Mouse (Mus musculus): ENCODE data around the gene Col4a3.

The Col4a3 gene

GRCm38 (mm10) chr1:82586713-82587399, at the start of gene Col4a3, which contains the start of gene Col4a4:
Gene Col4a3 (plus strand): TSS chr1:82586921.
Gene Col4a4 (minus strand): TSS chr1:82586849.
- peak; percentile 23 for DNase-seq (ENCODE audit: low spot score)

- no peak for DNase-seq (ENCODE audit: low spot score)
Measured at GRCm38 (mm10) chr1:82537848-82538247, 48.9 kb upstream of the Col4a3 start.

- DNase-seq (ENCODE audit: low spot score), result no peak
Measured at GRCm38 (mm10) chr1:82540056-82540455, 46.7 kb upstream of the Col4a3 start.

GRCm38 (mm10) chr1:82543934-82544333, 42.8 kb upstream of the Col4a3 start:
- no peak for DNase-seq (ENCODE audit: low spot score)

GRCm38 (mm10) chr1:82544419-82545185, 42.1 kb upstream of the Col4a3 start:
- DNase-seq (ENCODE audit: low spot score), result no peak

GRCm38 (mm10) chr1:82545199-82545960, 41.3 kb upstream of the Col4a3 start:
- no peak for DNase-seq (ENCODE audit: low spot score)

- DNase-seq (ENCODE audit: low spot score), result no peak
Measured at GRCm38 (mm10) chr1:82554443-82554850, 32.3 kb upstream of the Col4a3 start.

GRCm38 (mm10) chr1:82554889-82555288, 31.8 kb upstream of the Col4a3 start:
- no peak for DNase-seq (ENCODE audit: low spot score)

GRCm38 (mm10) chr1:82560223-82560622, 26.5 kb upstream of the Col4a3 start:
- DNase-seq (ENCODE audit: low spot score), result no peak

- no peak for DNase-seq (ENCODE audit: low spot score)
Measured at GRCm38 (mm10) chr1:82569405-82569804, 17.3 kb upstream of the Col4a3 start.

GRCm38 (mm10) chr1:82571758-82572157, 15.0 kb upstream of the Col4a3 start:
- no peak for DNase-seq (ENCODE audit: low spot score)

GRCm38 (mm10) chr1:82575681-82576080, 11.0 kb upstream of the Col4a3 start:
- no peak for DNase-seq (ENCODE audit: low spot score)

GRCm38 (mm10) chr1:82576182-82576581, 10.5 kb upstream of the Col4a3 start:
- no peak for DNase-seq (ENCODE audit: low spot score)

GRCm38 (mm10) chr1:82577339-82577738, 9.4 kb upstream of the Col4a3 start:
- no peak for DNase-seq (ENCODE audit: low spot score)

GRCm38 (mm10) chr1:82577915-82578314, 8.8 kb upstream of the Col4a3 start:
- DNase-seq (ENCODE audit: low spot score), result peak; percentile 16

GRCm38 (mm10) chr1:82578320-82578719, 8.4 kb upstream of the Col4a3 start:
- no peak for DNase-seq (ENCODE audit: low spot score)

- no peak for DNase-seq (ENCODE audit: low spot score)
Measured at GRCm38 (mm10) chr1:82585981-82586380, 740 bp upstream of the Col4a3 start.

- DNase-seq (ENCODE audit: low spot score), result no peak
Measured at GRCm38 (mm10) chr1:82590266-82590665, 3.5 kb downstream of the Col4a3 start.

GRCm38 (mm10) chr1:82596864-82597596, 10.3 kb downstream of the Col4a3 start:
- no peak for DNase-seq (ENCODE audit: low spot score)

GRCm38 (mm10) chr1:82603198-82603950, 16.7 kb downstream of the Col4a3 start:
- no peak for DNase-seq (ENCODE audit: low spot score)

GRCm38 (mm10) chr1:82605347-82605746, 18.6 kb downstream of the Col4a3 start:
- DNase-seq (ENCODE audit: low spot score), result no peak
